Mouse (Mus musculus): ENCODE results near the gene Flt3l.

- TF ChIP-seq POLR2A (IDR thresholded peaks at IDR 0.05; ENCODE audit: extremely low read depth, insufficient read depth, low read length) (no peak), CTCF (IDR thresholded peaks at IDR 0.05; ENCODE audit: low read depth, low read length) (no peak)
These were observed 44.2 kb downstream of the Flt3l start, which contains the start of gene Rcn3 for GRCm38 (mm10) chr7:45092048-45092447.

Measured in liver, adult 2 months (tissue).